Mouse (Mus musculus): ENCODE measurements around the gene Elmod3. TPM values are rescaled to one million over a fixed set of nuclear protein-coding genes. Genes with fewer than 3 reads are reported as not detected.

Elmod3 gene
- polyA plus RNA-seq (2011; ENCODE audit: insufficient read length, low read depth, missing spikeins), result 8.1 and 8.8 TPM in 2 replicates

DNA sequence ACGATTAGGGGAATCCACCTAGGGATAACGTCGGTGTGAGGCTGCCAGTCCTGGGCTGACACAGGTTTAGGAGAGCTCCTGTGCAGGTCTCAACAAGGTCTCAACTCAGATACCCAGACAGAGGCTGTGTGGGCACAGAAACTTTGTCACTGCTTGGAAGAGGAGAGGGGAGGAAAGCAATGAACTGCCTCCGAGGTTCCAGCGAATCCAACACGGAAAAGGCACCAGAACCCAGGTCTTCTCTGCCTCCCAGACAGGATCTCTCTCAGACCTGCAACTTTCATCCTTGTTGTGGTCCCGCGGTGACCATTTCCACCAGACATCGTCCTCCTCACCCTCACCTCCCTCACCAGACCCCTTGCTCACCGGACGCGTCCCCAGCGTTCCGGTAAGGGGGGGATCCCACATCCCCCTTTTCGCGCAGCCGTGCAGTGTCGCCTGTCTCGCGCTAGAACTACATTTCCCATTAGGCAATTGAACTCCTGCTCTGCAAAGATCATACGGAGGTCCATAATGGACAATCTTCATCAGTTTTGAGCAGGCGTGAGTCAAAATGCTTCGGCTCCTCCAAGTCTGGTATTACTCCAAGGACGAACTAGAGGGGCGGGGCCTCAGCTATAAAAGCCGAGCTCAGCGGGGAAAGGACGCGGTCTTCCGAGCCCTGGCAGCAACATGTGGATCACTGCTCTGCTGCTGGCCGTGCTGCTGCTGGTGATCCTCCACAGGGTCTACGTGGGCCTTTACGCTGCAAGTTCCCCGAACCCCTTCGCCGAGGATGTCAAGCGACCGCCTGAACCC is at the start of gene Elmod3, which contains the start of gene Retsat:
Elmod3 (minus strand) TSS at position 458 of the 798 bp plus-strand sequence.
Retsat (plus strand) TSS at position 520 of the 798 bp plus-strand sequence.
- Histone ChIP-seq H3K4me1 (ENCODE audit: control insufficient read depth, insufficient read depth, low read length) (peaks cover 2% of the 10 kb centered on the region; the same call in 1 of the 2 replicates), H3K4me3 (ENCODE audit: insufficient read depth, low read length) (peak within 1 kb of the TSS; percentile 67), H3K27ac (ENCODE audit: insufficient read depth, low read length) (no peak within 1 kb of the TSS)
- peak; percentile 98 for TF ChIP-seq POLR2A (IDR thresholded peaks at IDR 0.05; ENCODE audit: low read depth, low read length)
- TF ChIP-seq CTCF (IDR thresholded peaks at IDR 0.05; ENCODE audit: borderline replicate concordance, insufficient read depth, low read length), result no peak

DNA sequence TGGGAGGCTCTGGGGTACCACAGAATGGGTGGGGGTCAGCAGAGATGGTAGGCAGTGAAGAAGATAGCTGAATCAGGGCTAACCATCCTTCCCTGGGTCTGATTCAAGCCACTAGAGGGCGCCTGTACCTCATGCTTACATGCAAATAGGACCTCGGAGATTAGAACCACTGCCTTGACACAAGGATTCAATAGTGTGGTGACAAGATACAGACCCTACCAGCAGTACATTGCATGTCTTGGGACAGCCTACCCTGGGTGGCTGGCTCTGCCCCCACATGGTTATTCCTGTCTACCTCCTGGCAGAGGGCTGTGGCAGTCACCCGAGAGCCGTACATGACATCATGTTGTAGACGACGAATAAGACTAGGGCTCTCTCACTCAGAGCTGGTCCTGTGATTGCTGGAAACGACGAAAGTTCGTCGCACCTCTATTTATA is 49.2 kb upstream of the Elmod3 start:
- no peak overlapping the region for H3K27ac ChIP-seq (ENCODE audit: insufficient read depth, low read length)
- no peak overlapping the region for H3K4me3 ChIP-seq (ENCODE audit: insufficient read depth, low read length)
- no peak for TF ChIP-seq POLR2A (IDR thresholded peaks at IDR 0.05; ENCODE audit: low read depth, low read length)
- TF ChIP-seq CTCF (IDR thresholded peaks at IDR 0.05; ENCODE audit: borderline replicate concordance, insufficient read depth, low read length), result peak; percentile 60
- peaks cover 13% of the 10 kb centered on the region; the same call in 1 of the 2 replicates for H3K4me1 ChIP-seq (ENCODE audit: control insufficient read depth, insufficient read depth, low read length)

DNA sequence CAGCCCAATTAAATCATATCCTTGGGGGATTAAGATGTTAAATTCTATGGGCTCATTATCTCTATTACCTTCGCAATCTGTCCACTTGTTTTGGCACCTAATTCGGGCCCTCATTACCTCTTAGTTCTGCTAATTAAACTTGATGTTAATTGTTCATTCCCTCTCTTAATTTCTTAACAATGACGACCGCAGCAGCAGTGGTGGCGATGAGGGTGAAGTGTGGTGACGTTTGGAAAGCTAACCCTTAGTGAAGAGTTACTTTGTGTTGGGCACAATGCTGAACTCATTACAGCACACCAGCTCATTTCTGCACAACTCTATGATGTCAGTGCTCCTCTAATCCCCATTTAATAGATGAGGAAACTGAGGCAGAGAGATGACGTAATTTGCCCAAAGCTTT is 47.2 kb upstream of the Elmod3 start:
- TF ChIP-seq CTCF (IDR thresholded peaks at IDR 0.05; ENCODE audit: borderline replicate concordance, insufficient read depth, low read length) (no peak), POLR2A (IDR thresholded peaks at IDR 0.05; ENCODE audit: low read depth, low read length) (no peak)
- H3K4me1 ChIP-seq (ENCODE audit: control insufficient read depth, insufficient read depth, low read length), result peaks cover 10% of the 10 kb centered on the region
- H3K4me3 ChIP-seq (ENCODE audit: insufficient read depth, low read length), result no peak overlapping the region
- peak overlapping the region; percentile 74 for H3K27ac ChIP-seq (ENCODE audit: insufficient read depth, low read length)

DNA sequence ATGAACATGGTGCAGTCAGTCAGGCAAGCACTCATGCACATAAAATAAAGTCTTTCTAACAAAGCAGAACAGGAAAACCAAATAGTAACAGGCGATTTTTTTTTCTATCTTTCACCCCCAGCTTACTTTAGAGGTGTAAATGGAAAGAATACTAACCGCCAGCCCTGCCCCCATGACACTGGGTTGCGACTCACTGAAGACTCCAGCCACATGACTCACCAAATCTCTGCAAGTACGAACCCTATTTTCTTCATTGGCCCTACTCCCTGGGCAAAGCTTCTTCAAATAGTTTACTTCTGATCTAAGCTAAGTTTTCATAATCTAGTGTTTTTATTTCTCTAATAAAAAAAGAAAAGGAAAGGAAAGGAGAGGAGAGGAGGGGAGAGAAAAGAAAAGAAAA is 46.4 kb upstream of the Elmod3 start:
- Histone ChIP-seq H3K4me1 (ENCODE audit: control insufficient read depth, insufficient read depth, low read length) (peaks cover 7% of the 10 kb centered on the region), H3K4me3 (ENCODE audit: insufficient read depth, low read length) (no peak overlapping the region), H3K27ac (ENCODE audit: insufficient read depth, low read length) (peak overlapping the region; percentile 13; the same call in 1 of the 2 replicates)
- TF ChIP-seq POLR2A (IDR thresholded peaks at IDR 0.05; ENCODE audit: low read depth, low read length) (no peak), CTCF (IDR thresholded peaks at IDR 0.05; ENCODE audit: borderline replicate concordance, insufficient read depth, low read length) (no peak)

DNA sequence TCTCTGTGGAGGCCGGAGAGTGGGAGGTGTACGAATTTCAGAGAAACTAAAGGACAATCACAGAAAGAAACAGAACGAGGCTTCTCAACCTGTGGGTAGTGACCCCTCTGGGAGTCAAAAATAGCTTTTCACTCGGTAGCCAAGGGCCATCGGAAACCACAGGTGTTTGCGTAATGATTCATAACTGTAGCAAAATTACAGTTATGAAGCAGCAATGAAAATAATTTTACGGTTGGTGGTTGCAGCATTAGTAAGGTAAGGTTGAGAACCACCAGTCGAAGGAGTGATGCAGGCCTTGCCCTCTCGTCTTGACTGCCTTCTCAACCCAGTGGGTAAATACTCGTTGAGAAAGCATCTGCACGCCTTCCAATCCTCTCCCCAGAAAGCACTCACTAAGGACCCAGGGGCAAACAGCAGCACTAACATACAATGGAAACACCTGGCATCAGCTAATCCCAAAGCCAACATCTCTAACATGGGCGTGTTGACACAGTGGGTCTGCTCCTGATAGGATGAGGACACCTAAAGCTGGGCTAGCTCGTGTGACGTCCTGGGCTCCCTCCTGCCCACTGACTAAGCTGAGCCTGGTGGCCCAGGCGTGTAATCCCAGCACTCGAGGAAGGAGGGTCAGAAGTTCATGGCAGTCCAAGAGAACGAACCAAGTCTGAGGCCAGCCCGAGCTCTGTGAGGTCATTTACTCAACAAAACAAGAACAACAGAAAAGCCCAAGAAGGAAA is 43.2 kb upstream of the Elmod3 start:
- H3K4me1 ChIP-seq (ENCODE audit: control insufficient read depth, insufficient read depth, low read length), result peaks cover 7% of the 10 kb centered on the region
- no peak for TF ChIP-seq POLR2A (IDR thresholded peaks at IDR 0.05; ENCODE audit: low read depth, low read length)
- no peak for TF ChIP-seq CTCF (IDR thresholded peaks at IDR 0.05; ENCODE audit: borderline replicate concordance, insufficient read depth, low read length)
- H3K27ac ChIP-seq (ENCODE audit: insufficient read depth, low read length), result no peak overlapping the region
- H3K4me3 ChIP-seq (ENCODE audit: insufficient read depth, low read length), result no peak overlapping the region

DNA sequence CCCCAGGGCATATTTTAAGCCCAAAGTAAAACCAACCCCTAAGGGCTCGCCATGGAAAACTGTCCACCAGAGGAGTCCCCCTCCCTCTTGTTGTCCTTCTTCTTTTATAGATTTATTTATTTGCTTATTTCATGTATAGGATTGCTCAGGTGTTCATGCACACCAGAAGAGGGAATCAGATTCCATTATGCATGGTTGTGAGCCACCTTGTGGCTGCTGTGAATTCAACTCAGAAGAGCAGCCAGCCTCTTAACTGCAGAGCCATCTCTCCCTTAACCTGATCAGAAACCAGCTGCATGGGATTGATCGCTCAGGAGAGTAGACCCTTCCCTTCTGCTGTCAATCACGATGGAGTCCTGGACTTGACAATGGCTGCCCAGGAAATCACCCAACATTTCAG is 38.7 kb upstream of the Elmod3 start:
- H3K27ac ChIP-seq (ENCODE audit: insufficient read depth, low read length), result no peak overlapping the region
- TF ChIP-seq CTCF (IDR thresholded peaks at IDR 0.05; ENCODE audit: borderline replicate concordance, insufficient read depth, low read length) (no peak), POLR2A (IDR thresholded peaks at IDR 0.05; ENCODE audit: low read depth, low read length) (no peak)

DNA sequence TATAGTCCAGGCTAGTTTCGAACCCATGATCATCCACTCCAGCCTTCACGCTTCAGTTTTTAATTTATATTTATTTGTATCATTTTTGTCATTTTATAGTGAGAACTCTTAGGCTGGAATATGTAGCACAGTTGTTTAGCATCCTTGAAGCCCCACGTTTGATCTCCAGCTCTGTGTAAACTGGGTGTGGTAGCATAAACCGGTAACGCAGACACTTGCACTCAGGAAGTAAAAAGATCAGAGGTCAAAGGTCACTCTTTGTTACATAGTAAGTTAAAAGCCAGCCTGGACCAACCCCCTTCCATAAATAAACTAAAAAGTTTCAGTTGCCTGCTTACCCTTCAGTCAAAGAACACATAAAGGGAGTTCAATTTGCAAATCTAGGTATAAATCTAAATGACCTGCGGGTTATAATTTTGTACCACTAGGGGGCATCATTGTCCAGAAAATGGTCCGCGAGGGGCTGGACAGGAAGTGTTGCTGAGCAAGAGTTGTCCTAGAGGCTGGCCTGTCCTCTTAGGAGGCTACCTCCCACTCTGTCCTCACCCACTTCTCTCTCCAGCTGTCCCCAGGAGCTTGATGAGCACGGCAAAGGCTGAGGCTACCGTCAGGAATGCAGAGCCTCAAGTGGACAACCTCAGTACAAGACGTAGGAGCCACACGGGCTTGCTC is 37.7 kb upstream of the Elmod3 start:
- H3K4me1 ChIP-seq (ENCODE audit: control insufficient read depth, insufficient read depth, low read length), result no peaks in the 10 kb centered on the region
- no peak overlapping the region for H3K4me3 ChIP-seq (ENCODE audit: insufficient read depth, low read length)
- TF ChIP-seq POLR2A (IDR thresholded peaks at IDR 0.05; ENCODE audit: low read depth, low read length) (no peak), CTCF (IDR thresholded peaks at IDR 0.05; ENCODE audit: borderline replicate concordance, insufficient read depth, low read length) (0 out of 2 replicates have a peak, but pooled peaks have one; percentile 7)
- H3K27ac ChIP-seq (ENCODE audit: insufficient read depth, low read length), result no peak overlapping the region

More for the DNA sequence above, 38.7 kb upstream of the Elmod3 start:
- no peak overlapping the region for H3K4me3 ChIP-seq (ENCODE audit: insufficient read depth, low read length)
- H3K4me1 ChIP-seq (ENCODE audit: control insufficient read depth, insufficient read depth, low read length), result peaks cover under 1% of the 10 kb centered on the region; the same call in 1 of the 2 replicates

DNA sequence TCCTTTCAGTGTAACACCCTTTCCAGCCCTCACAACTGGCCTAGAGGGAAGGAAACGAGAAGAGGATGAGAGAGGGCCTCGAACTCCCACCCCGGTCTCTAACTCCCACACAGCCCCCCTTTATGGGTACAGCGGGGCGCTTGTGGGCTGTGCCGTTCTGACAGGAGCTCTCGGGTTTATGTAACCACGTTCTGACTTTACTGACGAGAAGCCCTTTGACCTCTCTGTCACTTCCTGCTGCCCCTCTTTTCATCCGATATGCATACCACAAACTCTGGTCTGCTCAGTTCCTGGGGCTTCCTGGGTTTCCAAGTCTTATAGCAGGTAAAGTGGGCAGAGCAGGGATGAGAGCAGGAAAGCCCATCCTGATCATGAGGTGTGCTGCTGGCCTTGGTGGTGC is 36.1 kb upstream of the Elmod3 start:
- no peak for TF ChIP-seq CTCF (IDR thresholded peaks at IDR 0.05; ENCODE audit: borderline replicate concordance, insufficient read depth, low read length)
- no peak for TF ChIP-seq POLR2A (IDR thresholded peaks at IDR 0.05; ENCODE audit: low read depth, low read length)
- Histone ChIP-seq H3K27ac (ENCODE audit: insufficient read depth, low read length) (no peak overlapping the region), H3K4me1 (ENCODE audit: control insufficient read depth, insufficient read depth, low read length) (no peaks in the 10 kb centered on the region), H3K4me3 (ENCODE audit: insufficient read depth, low read length) (no peak overlapping the region)

DNA sequence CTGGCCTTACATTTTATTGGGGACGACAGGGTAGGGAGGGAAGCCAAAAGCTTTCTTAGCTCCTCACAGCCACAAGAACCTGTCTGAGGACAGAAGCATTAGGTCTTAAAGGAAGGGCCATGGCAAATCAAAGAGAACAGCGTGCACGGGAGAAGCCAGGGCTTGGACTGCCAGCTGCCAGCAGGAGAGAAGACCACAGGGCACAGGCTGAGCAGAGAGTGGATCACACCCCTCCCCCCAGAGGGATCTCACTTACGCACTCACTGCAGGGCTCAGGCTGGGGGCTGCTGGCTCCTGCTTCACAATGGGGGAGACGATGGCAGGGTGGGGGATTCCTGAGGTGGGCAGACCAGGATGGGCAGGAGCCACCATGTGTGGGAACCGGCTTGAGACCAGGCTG is 33.5 kb upstream of the Elmod3 start:
- no peak overlapping the region for H3K27ac ChIP-seq (ENCODE audit: insufficient read depth, low read length)
- no peaks in the 10 kb centered on the region for H3K4me1 ChIP-seq (ENCODE audit: control insufficient read depth, insufficient read depth, low read length)
- H3K4me3 ChIP-seq (ENCODE audit: insufficient read depth, low read length), result no peak overlapping the region
- TF ChIP-seq CTCF (IDR thresholded peaks at IDR 0.05; ENCODE audit: borderline replicate concordance, insufficient read depth, low read length) (no peak), POLR2A (IDR thresholded peaks at IDR 0.05; ENCODE audit: low read depth, low read length) (no peak)
